ENCODE assay signal across 10 mouse cellular contexts in genomic region chr7:99706341-99707037, GRCm38 (mm10). TPM values are rescaled to one million over a fixed set of nuclear protein-coding genes. Genes with fewer than 3 reads are reported as not detected.
DNase-seq lines count a peak whose midpoint lies in the region; TF ChIP-seq lines count a peak whose summit lies in the region.
"Had no signal": no experiment of that assay in that cellular context is flagged by ENCODE, and none has a peak within 500 bp of the region (broad histone marks: within the 10 kb centered on the region; RNA-seq: fewer than 3 reads in every experiment).

No protein-coding gene starts in this region.

- TF ChIP-seq CTCF in layer of hippocampus, adult 2 months (conservative IDR thresholded peaks at IDR 0.05), result no peak
- TF ChIP-seq CTCF in kidney, adult 2 months (conservative IDR thresholded peaks at IDR 0.05; ENCODE audit: insufficient read depth, insufficient read length, low read depth, low read length), result no peak

- peak overlapping the region; percentile 41 for H3K4me3 ChIP-seq in layer of hippocampus, adult 2 months
- peak overlapping the region; percentile 24 for H3K4me3 ChIP-seq in kidney, adult 2 months (ENCODE audit: insufficient read depth, low read depth, low read length)

- DNase-seq in layer of hippocampus, adult 2 months (ENCODE audit: low spot score in 2 of 2), result no peak
- DNase-seq in layer of hippocampus, postnatal 10 days (ENCODE audit: low spot score in 2 of 2), result no peak
- peak; percentile 43 for DNase-seq in gastrocnemius, postnatal 14 days
- peak; percentile 74 for DNase-seq in kidney, adult 2 months
- DNase-seq in lung, postnatal 36 days, result peak; percentile 62
- DNase-seq in thymus, postnatal 25 days, result no peak
- no peak for DNase-seq in cerebellum, adult 9-11 months
- DNase-seq in thymus, postnatal 10 days (ENCODE audit: low spot score in 2 of 2), result no peak

- WGBS in kidney, adult 2 months, result 56% methylated on average over 4 of the region's 4 CpGs

- no peaks in the 10 kb centered on the region for H3K36me3 ChIP-seq in kidney, adult 2 months (ENCODE audit: control insufficient read depth, insufficient read depth, low read length)
- H3K36me3 ChIP-seq: G1E had no signal

- TF ChIP-seq POLR2A in kidney, adult 2 months (IDR thresholded peaks at IDR 0.05; ENCODE audit: low read depth, low read length), result no peak

- H3K27ac ChIP-seq in layer of hippocampus, adult 2 months, result peak overlapping the region; percentile 84
- H3K27ac ChIP-seq in kidney, adult 2 months (ENCODE audit: insufficient read depth, low read depth, low read length), result peak overlapping the region; percentile 95

- no peaks in the 10 kb centered on the region for H3K27me3 ChIP-seq in kidney, adult 2 months (replicated peaks; ENCODE audit: control insufficient read depth, insufficient read depth, low read length)

- intact Hi-C loops in gastrocnemius, postnatal 14 days (cut with DNase I; ENCODE audit: low total_unique reads), result loop anchor here (5.0 kb wide), 1 partner anchor 34 kb away; no protein-coding TSS in a partner anchor

- H3K4me1 ChIP-seq in kidney, adult 2 months (ENCODE audit: control insufficient read depth, insufficient read depth, low read length), result no peaks in the 10 kb centered on the region

RNA-seq across cellular contexts. Expression of gene Slco2b1, which starts 4.7 kb away (rescaled TPM):
- total RNA-seq in layer of hippocampus, adult 2 months (2021), result 10 to 100 TPM; 11.7 to 13.4 TPM
- total RNA-seq in layer of hippocampus, postnatal 10 days (2021), result 10 to 100 TPM; 14.8 to 15.4 TPM
- 1 to 10 TPM; 6.4 to 7.5 TPM for total RNA-seq in gastrocnemius, postnatal 14 days (2021)
- 28.4 and 35.0 TPM in 2 replicates for polyA plus RNA-seq in kidney, adult 2 months (2012; rRNA removed)

RNA-seq across cellular contexts. Expression of gene Olfr520, which starts 23.6 kb away (rescaled TPM):
- total RNA-seq in layer of hippocampus, adult 2 months (2021), result not detected
- total RNA-seq in layer of hippocampus, postnatal 10 days (2021), result not detected
- total RNA-seq in gastrocnemius, postnatal 14 days (2021), result under 1 TPM in 1 of 2 experiments, not detected in 1; 0.31 TPM
- not detected in 2 replicates for polyA plus RNA-seq in kidney, adult 2 months (2012; rRNA removed)
- polyA plus RNA-seq: G1E had no signal

RNA-seq across cellular contexts. Expression of gene Olfr521, which starts 56.8 kb away (rescaled TPM):
- total RNA-seq in layer of hippocampus, adult 2 months (2021), result not detected
- total RNA-seq in layer of hippocampus, postnatal 10 days (2021), result not detected
- total RNA-seq in gastrocnemius, postnatal 14 days (2021), result not detected
- not detected in 2 replicates for polyA plus RNA-seq in kidney, adult 2 months (2012; rRNA removed)
- total RNA-seq: heart, postnatal 36 days had no signal
- polyA plus RNA-seq: G1E had no signal

Comparison
In these comparisons a context has a peak if more than half of its experiments do, and no peak if none do; other contexts are left out.
1. DNase-seq: peak in gastrocnemius, postnatal 14 days (single experiment), kidney, adult 2 months (single experiment) and lung, postnatal 36 days (single experiment); none in layer of hippocampus, adult 2 months (0 of 2), layer of hippocampus, postnatal 10 days (0 of 2), thymus, postnatal 25 days (single experiment), cerebellum, adult 9-11 months (single experiment) and thymus, postnatal 10 days (0 of 2).